Mouse (Mus musculus) lung, adult 2 months (tissue): ENCODE results near the gene Scube1.

Experiments used
- CTCF ChIP-seq: fragments of 200-500 bp; IDR thresholded peaks from 2 replicates; pipeline ENCODE4 v1.5.1; 2011; ENCODE audit warnings: mild to moderate bottlenecking, low read length, control low read depth; ENCODE audit not compliant: insufficient read depth
- POLR2A ChIP-seq: fragments of 200-500 bp; IDR thresholded peaks from 2 replicates; pipeline ENCODE4 v1.6.1; 2011; ENCODE audit warnings: low read depth, mild to moderate bottlenecking, control low read depth, low read length, borderline replicate concordance; ENCODE audit errors: extremely low read depth

GRCm38 (mm10) chr15:83603046-83603396, 121.8 kb downstream of the Scube1 start:
- TF ChIP-seq CTCF (no peak), POLR2A (no peak)
